Mouse (Mus musculus) layer of hippocampus, adult 8-10 months (tissue): ENCODE results near the gene Galnt16. TPM values are rescaled to one million over a fixed set of nuclear protein-coding genes. Genes with fewer than 3 reads are reported as not detected.
A peak's percentile ranks its signal among the peaks of the same experiment; 100 is the strongest.

Experiments
- DNase-seq, 2 experiments: peaks; one replicate each; pipeline ENCODE4 v3.0.0; 2022; ENCODE audit warnings: low spot score in 2 of 2
- total RNA-seq, 4 experiments: library from RNA; stranded (reverse); gene quantifications; 2 replicates each; pipeline ENCODE4 v1.2.4; 2022

Gene Galnt16
- total RNA-seq, 4 experiments from 2014 or later, result 164 to 194 (median 183) TPM

DNA sequence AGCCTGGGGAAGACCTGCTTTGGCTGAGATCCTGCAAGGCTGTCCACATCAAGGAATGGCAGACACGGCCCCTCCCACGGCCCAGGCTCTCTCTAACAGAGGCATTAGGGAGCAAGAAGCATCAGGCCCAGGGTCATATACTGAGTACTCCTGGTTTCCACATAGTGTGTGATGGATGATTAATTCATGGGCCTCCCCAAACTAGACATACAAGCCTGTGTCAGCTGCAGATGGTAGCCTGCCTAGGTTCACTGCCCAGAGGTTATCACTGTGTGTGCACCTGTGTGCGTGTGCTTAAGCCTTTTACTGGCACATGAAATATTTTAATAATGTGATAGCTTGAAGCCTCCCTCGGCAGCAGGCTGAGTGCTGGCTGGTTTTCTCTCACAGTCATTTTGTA is 77.9 kb downstream of the Galnt16 start:
- no peak for DNase-seq

DNA sequence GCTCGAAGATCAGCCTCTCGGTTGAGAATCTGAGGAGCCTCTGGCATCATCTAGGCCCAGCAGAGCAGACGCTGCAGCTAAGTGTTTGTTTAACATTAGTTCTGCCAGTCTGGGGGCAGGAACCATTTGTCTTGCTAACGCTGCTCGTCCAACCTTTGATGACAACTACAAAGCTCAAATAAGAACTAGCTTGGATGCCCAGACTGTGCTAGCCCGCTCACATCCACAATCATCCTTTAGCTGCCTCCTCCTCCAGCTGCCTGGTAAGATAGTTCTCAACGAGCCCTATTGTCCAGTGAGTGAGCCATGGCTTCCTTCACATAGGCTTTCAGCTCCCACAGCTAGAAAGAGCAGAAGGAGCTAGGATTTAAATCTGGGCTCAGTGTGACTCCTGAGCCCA is 80.2 kb downstream of the Galnt16 start:
- peak in 1 of 2 experiments; percentile 29 for DNase-seq

DNA sequence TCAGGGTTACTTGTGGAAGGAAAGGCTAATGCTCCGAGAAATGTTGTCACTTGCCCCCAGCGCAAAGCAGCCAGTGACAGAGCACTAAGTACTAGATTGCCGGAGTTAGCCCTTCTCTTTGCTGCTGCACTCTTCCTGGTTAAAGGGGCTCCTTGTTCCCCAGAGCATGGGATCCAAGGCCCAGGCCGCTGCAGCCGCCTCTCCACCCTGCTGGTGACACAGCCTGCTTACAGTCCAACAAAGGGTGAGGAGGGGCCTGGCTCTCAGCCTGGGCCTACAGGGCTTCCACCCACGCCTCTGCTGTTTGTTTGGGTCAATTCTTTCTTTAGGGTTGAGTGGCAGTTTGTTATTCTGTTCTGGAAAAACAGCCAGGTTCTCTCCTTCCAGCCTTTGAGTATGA is 80.7 kb downstream of the Galnt16 start:
- peak; percentile 67 to 77 for DNase-seq

DNA sequence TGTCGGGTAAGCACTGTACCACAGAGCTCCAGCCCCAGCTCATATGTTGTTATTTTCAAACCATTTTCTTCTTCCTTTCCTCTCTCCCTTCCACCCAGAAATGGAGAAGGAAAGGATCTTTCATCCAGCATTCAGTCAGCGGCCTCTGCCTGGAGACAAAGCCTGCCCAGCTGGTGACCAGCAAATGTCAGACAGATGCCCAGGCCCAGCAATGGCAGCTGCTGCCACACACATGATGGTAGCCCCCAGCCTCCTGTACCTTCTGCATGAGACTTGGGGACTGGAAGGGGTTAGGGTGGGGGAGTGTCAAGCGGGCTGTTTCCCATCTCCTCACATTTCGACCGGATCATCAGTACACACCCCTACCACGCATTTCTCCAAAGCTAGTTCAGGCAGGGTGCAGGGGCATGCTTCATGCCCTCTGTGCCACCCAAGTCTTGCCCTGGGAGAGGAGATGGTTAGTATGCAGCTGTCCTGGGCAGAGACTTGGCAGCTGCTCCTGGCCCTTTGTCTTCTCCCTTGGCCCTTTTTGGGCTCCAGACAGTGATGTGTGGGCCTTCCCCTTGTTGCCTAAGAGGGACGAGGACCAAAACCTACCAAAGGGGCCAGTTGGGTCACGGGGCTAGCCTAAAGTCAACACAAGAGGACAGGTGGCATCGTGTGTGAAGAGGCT is 83.7 kb downstream of the Galnt16 start:
- no peak for DNase-seq

DNA sequence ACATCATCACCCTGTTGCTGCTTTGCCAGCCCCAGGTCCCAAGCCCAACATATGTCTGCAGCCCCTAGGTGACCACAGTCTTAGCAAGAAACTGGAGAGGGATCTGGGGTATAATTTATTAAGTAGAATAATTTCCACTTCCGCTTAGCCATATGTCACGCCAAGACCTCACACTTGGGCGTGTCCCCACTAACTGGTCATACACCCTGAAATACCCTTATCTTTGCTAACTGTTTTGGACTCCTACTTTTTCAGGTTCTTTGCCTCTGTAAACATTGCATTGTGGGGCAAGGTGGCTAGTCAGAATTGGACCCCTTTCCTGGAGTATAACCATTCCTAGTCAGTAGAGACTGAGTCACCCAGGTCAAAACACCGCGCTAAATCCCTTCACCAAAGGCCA is 84.4 kb downstream of the Galnt16 start:
- no peak for DNase-seq

DNA sequence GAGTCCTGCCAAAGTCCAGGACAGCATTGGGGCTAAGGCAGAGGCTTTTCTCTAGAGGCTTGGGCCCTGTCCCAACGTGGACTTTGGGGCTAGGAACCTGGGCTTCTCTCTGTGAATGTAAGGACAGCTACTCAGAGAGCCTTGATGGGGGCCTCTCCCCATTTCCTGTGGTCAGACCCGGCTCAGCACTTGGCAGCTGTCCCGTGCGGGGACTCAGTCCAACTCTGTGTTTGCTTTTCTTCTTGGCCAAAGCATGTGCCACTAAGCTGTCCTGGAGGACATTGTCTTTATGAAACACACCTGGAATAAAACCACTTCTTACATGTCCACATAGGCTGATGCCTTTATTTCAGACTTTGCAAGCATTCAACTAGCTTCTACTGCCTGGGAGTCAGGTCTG is 85.5 kb downstream of the Galnt16 start:
- no peak for DNase-seq

DNA sequence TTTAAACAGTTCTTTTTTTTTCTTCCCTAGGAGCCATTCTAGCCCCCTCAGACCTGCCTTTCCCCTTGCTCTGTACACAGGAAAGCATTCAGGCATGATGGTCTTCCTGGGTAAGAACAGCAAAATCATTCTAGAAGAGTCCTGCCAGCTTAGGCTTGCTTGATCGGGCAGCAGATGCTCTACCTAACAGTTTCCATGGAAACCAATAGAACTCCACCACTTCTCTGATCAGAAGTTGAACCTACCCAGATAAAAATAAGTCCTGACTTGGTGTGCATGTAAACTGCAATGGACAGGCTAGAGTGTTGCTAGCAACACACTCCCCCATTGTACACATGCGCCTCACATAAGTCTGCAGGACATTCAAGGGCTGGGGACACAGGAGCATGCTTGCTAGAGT is 86.1 kb downstream of the Galnt16 start:
- DNase-seq, result peak in 1 of 2 experiments; percentile 45

DNA sequence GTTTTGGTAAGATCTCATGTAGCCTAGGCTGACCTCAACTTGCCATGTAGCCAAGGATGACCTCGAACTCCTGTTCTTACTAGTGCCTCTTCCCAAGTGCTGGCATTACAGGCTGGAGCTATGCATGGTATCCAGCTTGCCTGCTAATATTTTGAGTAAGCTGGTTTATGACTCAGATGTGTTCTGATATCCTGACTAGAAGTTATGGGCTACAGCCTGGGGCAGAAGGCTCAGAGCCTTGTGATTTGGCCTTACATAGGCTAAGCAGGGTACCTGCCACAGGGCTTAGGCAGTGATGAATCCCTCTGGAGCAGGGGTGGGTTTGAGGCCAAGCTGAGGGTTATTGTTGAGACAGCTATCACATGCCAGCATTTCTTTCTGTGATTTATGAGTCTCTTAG is 90.5 kb downstream of the Galnt16 start:
- no peak for DNase-seq

DNA sequence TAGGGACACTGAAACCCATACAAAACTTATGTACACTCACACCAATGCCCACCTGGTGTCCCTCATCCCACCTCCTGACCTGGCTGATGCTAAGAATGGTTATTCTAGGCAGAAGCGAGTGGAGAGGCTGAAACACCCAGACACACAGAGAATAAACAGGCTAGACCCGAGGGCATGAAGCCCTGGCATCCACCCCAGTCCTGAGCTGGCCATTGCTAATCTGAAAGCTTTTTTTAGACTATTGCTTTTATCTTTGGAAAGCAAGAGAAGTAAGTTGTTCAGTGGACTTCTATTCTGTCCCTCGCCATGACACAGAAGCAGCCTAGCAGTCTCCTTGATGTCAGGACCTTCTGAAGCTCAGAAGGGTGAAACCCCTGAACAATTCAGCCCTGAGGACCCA is 91.9 kb downstream of the Galnt16 start:
- no peak for DNase-seq

DNA sequence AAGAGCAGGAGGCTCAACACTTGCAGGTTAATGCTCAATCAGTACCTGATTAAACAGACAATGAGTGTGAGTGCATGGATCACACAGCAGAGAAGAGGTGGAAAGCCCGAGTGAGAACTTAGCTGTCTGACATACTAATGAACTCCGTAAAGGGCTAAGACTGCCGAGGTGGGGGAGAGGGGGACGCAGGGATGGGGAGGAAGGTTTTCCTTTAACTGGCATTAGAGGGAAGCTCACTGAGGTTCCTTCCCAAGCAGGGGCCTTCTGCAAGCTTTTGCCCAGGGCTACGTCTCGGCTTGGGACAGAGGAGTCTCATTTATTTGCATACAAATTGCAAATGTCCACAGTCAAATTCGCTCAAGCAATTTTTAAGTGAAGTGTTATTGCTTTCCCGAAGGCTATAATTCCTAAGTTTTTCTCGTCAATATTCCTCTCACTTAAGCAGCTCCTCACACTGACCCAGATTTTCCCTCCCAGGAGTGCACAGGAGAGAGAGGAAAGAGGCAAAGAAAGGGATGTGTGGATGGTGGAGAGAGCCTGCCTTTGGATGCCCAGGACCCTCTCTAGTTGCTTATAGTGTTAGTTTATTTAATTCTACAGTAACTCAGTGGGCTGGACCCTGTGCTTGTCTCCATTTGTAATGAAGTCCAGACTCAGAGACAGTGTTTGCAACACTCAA is 94.2 kb downstream of the Galnt16 start:
- DNase-seq, result no peak

DNA sequence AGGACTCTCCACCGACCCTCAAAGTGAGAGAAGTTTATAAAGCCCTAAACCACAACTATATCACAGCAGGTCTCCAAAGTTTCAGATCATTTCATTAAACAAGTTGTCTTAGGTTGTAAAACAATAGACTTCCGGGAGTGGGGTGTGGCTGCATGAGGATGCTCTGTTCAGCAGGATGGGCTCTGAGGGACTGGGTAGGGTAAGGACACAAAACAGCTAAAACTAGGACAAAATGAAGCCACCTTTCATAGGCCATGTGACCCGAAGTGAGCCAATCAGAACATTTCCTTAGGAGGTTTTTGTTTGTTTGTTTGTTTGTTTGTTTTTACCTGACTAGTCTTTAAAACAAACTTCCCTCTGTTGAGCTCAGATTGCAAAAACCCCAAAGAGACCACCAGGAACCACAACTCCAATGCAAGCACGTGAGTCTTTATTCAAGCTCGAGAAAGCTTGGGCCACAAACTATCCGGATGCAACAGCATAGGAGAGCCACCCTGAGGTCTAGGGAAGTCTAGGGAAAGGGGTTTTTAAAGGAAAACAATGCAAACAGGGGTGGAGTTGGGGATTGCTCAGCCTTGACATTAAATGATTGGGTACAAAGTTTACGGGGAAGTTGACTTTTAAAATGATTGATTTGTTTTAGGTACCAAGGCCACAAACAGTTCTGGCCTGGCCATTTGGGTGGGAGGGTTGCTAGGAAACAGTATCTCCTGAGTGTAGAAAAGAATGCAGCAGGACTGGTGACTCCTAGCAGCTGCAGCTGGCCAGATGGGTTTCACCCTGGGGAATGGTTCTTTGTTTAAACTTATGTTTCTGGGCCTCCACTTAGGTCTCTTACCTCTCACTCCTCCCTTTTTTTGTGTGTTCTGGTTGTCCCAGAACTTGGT is 97.5 kb downstream of the Galnt16 start:
- no peak for DNase-seq

DNA sequence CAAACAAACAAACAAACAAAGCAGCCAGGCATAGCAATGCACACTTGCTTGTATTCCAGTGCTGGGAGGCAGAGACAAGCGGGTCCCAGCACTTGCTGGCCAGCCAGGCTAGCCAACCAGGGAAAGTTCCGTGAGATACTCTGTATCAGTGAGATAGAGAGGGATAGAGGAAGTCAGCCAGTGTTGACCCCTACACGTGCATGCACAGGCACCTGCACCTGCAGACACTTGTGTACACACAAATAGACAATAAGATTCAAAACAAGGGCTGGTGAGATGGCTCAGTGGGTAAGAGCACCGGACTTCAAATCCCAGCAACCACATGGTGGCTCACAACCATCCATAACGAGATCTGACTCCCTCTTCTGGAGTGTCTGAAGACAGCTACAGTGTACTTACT is 102.4 kb downstream of the Galnt16 start:
- no peak for DNase-seq

DNA sequence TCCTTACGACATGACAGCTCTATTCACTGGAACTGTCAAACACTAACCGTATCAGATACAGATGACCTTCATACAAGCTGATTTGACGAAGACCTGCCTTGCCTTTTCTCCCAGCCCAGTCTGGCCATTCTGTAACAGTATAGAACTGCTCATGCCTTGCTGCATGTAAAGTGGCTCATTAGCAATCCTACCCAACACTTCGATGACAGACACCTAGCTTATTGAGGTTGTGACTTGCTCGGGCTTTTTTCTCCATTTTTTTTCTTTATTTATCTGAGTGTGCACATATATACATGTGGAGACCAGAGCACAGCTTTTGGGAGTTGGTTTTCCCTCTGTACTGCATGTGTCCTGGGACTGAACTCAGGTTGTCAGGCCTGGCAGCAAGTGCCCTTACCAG is 113.7 kb downstream of the Galnt16 start:
- DNase-seq, result no peak

DNA sequence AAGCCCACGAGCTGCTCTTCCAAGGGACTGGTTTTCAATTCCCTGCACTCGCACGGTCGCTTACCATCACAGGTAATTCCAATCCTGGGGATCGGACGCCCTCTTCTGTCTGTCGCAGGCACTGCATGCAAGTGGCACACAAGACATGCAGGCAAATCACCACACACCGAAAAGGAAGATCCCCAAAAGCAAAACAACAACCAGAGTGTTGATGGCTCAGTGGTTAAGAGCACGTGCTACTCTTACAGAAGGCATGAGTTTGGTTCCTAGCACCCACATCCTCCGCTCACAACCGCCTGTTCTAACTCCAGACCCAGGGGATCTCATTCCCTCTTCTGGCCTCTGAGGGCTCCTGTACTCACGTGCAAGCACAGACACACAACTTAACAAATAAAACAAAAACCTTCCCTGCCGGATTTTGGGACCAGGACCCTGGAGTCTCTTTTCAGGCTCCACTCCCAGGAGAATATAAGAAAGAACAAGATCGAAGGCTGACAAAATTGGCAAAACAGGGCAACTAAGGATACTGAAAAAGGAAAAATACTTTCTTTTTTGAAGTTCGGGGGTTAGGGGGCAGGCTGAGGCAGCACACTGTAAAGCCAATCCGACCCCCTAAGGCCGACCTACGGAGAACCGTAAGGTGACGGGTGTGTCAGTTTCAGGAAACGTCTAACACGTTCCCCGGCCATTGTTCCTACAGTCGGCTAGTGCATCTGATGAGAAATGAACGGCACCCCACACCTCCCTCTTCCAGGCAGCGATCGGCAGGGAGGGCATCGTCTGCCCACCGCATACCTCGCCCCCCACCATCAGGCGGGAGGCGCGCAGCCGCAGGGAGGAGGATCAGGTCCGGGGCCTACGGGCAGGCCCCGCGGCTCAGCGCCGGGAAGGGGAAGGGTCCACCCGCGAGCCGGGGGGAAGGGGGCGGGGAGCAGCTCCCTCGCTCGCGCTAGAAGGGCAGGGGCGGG is 124.9 kb downstream of the Galnt16 start:
- peak; percentile 25 to 35 for DNase-seq

DNA sequence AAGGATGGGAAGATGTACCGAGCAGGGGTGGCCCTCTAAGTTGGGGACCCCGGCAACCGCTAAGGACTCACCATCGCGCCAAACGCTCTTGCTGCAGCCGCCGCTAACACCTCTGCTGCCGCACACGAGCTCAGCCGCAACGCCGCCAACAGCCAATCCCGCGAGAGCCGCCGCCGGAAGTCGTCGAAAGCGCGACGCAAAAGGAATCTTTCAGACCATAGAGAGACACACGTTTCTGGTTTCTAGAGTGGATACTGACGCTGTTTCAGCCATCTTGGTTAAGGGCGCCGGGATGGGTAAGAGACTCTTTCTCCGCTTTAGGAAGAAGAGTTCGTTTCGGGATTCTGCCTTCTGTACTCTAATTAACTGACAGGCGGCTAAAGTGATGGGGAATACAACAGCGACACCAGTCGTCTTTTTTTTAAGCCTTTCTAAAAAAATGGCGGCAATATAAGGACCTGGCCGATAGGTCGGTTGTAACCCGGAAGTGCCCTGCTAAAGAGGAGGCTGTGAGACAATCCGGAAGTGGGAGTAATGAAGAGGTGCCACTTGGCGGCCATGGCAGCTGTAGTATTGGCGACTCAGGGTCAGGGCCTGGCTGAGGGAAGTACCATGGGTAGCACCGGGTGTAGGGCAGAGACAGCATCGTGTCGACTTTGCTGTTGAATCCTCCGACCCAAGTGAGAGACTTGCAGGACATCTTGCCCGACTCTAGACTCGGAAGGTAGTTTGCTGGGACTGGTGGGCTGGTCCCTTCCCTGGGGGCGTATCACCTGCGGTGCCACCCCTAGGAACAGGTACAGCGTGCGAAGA is 125.8 kb downstream of the Galnt16 start, which contains the start of the genes Slc39a9 and Erh:
Gene Slc39a9, plus strand, starts transcription at position 191 of the 813 bp plus-strand sequence.
Gene Erh, minus strand, starts transcription at position 649 of the 813 bp plus-strand sequence.
- peak; percentile 92 to 94 for DNase-seq

DNA sequence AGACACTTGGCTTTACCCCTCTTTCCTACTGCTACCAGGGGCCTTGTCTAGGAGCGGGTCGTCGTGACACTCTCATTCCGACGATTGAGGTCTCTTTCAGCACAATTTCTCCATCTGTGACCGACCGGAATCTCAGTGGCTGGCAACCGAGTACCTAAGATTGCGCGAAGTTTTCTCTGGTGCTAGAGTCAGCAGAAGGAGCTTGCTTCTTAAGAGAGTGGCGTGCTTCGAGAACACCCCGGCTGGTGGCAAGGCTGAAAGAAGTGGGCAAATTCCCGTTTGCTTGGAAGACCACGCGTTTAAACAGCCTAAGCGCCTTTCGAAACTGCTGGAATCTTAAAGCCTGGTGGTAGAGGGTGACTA is 126.4 kb downstream of the Galnt16 start:
- no peak for DNase-seq

DNA sequence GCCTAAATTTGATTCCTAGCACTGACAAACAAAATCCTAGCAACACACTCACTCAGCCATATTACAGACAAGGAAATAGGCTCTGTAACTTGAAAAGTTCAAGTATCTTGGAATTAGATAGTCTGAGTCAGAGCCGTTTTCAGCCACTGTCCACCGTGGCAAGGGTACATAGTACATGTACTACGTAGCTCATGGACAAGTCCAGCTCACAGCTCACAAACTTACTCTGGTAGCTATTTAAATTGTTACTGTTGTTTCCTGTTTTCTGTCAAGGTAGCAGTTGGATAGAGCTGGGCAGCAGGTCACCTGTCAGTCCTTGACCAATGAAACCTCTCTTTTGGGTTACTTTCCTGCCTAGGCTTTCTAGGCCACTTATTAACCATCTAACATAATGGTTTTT is 128.3 kb downstream of the Galnt16 start:
- no peak for DNase-seq

DNA sequence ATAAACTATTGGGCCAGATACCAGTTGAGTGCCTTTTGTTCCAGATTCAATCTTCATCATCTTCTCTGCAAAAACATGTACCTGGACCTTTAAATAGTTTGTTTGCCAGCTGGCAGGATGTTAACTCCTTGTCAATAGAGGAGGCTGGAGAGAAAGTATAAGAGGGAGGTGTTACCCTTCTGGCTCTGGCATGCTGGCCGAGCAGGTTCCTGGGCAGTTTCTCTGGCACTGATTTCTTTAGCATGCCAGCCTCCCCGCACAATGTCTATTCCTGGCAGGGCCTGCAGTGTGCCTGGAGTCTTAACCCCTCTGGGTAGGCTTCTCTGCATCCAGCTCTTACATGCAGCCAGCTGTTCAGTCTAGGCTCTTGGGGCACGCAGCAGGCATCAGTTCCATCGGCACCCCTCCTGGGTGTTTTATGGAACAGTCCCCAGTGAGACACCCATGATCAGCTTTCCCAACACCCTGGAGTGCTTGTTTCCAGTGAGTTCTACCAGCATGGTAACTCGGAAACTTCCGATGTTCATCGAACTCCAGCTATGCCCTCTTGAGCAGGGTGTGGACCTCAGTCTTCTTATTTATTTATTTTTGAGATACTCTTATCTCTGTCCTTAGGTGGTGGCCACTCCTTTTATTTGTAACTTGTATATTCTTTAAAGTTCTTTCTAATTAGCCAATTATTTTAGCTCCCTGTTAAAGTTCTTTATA is 136.0 kb downstream of the Galnt16 start:
- DNase-seq, result no peak

DNA sequence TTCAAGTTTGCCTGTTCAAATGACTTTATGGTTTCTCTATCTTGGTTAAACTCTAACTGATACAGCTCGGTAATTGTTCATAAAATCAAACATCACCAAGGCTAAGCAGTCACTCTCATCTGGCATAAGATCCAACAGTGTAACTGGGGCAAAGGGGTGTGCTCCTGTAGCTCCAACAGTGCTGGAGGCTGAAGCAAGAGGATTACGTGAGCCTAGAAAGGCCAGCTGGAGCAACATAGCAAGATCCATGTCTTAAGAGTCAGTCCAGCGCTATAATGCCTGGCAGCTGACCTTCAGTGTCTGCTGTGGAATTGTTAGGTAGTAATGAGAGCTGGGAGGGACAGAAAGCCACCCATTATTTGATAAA is 136.6 kb downstream of the Galnt16 start:
- DNase-seq, result no peak

DNA sequence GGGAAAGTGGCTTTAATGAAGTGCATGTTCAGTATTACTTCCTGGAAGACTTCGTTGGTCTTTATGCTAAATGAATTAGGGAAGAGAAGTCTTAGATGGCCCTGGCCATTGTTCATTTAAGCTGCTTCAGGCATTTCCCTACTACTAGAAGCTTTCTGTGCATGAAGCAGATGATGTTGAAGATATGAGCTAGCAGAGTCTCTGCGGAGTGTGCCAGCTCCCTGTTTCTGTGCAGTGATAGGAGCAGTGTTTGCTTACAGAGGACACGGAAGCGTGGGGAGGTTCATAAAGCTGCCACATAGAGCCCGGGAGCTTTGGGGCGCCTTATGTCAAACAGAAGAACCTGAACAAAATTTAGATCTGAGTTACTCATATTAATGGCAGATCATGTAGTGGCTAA is 140.6 kb downstream of the Galnt16 start:
- DNase-seq, result no peak
